Mouse (Mus musculus) stomach, postnatal 0 days (tissue): Measurements from ENCODE around the gene Smim5. TPM values are rescaled to one million over a fixed set of nuclear protein-coding genes. Genes with fewer than 3 reads are reported as not detected.

Experiments used
- ATAC-seq: fragments of 200-750 bp; cut with Nextera tagmentation; 2 replicates; pipeline ENCODE4 v1.8.0; 2017; ENCODE audit not compliant: low FRiP score, low TSS enrichment
- DNase-seq: peaks from one replicate; pipeline ENCODE4 v3.0.0-alpha.2; 2016; ENCODE audit warnings: low spot score
- H3K27ac ChIP-seq: fragments of 300-500 bp; sonication (generic); replicated peaks from 2 replicates; pipeline ENCODE4 v1.5.1; 2014; ENCODE audit warnings: mild to moderate bottlenecking, control low read depth
- H3K27me3 ChIP-seq: fragments of 300-500 bp; sonication (generic); 2 replicates; pipeline ENCODE4 v1.6.1; 2014; ENCODE audit warnings: low read length; ENCODE audit not compliant: control insufficient read depth, insufficient read depth
- H3K36me3 ChIP-seq: fragments of 300-500 bp; sonication (generic); 2 replicates; pipeline ENCODE4 v1.6.1; 2014; ENCODE audit warnings: low read length, mixed read lengths; ENCODE audit not compliant: control insufficient read depth, insufficient read depth
- H3K4me1 ChIP-seq: fragments of 300-500 bp; sonication (generic); replicated peaks from 2 replicates; pipeline ENCODE4 v1.6.1; 2014; ENCODE audit warnings: antibody characterized with exemption; ENCODE audit not compliant: control insufficient read depth, insufficient read depth
- H3K4me2 ChIP-seq: fragments of 300-500 bp; sonication (generic); replicated peaks from 2 replicates; pipeline ENCODE4 v1.6.1; 2014; ENCODE audit warnings: low read depth, mild to moderate bottlenecking, control low read depth, moderate library complexity
- H3K4me3 ChIP-seq: fragments of 300-500 bp; sonication (generic); 2 replicates; pipeline ENCODE4 v1.5.1; 2014; ENCODE audit warnings: low read depth, low read length, control low read depth
- H3K9ac ChIP-seq: fragments of 300-500 bp; sonication (generic); 2 replicates; pipeline ENCODE4 v1.6.1; 2014; ENCODE audit warnings: mild to moderate bottlenecking, low read length, control low read depth, mixed read lengths
- H3K9me3 ChIP-seq: fragments of 300-500 bp; sonication (generic); 2 replicates; pipeline ENCODE4 v1.6.1; 2016; ENCODE audit warnings: low read length; ENCODE audit not compliant: control insufficient read depth
- CTCF ChIP-seq: IDR thresholded peaks from 2 replicates; pipeline ENCODE4 v1.5.1; 2016; ENCODE audit warnings: antibody characterized with exemption, low read depth, mild to moderate bottlenecking, moderate library complexity
- EP300 ChIP-seq: optimal IDR thresholded peaks from 2 replicates; pipeline ENCODE3; 2016; ENCODE audit warnings: antibody characterized with exemption
- WGBS: fragments of 180-500 bp; shearing (Covaris S2); extraction: QIAGEN DNeasy Blood & Tissue Kit; methylation state at CpG from one replicate; pipeline ENCODE4 v1.1.7; 2014; 5-methylcytosine and 5-hydroxymethylcytosine counted together
- polyA plus RNA-seq: library from polyadenylated mRNA; unstranded; fragments of >200 nt; fragmentation: Nextera tagmentation; extraction: Ambion mirVana; gene quantifications from 2 replicates; pipeline ENCODE4 v1.2.1, GENCODE M21; 2015

Gene Smim5
- polyA plus RNA-seq, 1 experiment from 2014 or later, result 16.8 TPM

DNA sequence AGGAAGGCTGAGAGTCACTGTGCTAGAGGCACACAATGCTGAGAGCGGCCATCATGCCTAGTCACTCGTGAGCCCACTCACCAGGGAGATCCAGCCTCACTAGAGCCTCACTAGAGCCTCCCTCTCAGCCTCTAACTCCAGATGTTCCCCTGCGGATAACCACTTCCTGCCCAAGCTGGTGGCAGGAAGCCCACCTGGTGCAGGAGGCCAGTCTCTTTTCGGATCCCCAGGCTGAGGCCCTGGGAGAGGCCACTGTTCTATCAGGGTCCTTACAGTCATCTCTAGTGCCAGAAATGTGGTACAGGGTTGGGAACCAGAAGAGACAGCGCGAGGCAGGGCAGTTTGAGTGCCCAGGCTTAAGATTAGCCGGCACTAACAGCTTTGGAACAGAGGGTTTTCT lies 1.3 kb upstream of the Smim5 start:
- no peak overlapping the region for H3K4me3 ChIP-seq
- H3K27ac ChIP-seq, result peak overlapping the region; percentile 20; the same call in 1 of the 2 replicates
- TF ChIP-seq EP300 (no peak), CTCF (no peak)
- peaks cover 14% of the 10 kb centered on the region for H3K4me1 ChIP-seq
- H3K27me3 ChIP-seq, result no peaks in the 10 kb centered on the region
- no peaks in the 10 kb centered on the region for H3K9me3 ChIP-seq
- WGBS, result 84% methylated on average over 7 of the region's 7 CpGs
- H3K9ac ChIP-seq, result no peak overlapping the region
- no peak overlapping the region for H3K4me2 ChIP-seq
- ATAC-seq (no peak), DNase-seq (no peak)
- H3K36me3 ChIP-seq, result peaks cover 6% of the 10 kb centered on the region; the same call in 1 of the 2 replicates

DNA sequence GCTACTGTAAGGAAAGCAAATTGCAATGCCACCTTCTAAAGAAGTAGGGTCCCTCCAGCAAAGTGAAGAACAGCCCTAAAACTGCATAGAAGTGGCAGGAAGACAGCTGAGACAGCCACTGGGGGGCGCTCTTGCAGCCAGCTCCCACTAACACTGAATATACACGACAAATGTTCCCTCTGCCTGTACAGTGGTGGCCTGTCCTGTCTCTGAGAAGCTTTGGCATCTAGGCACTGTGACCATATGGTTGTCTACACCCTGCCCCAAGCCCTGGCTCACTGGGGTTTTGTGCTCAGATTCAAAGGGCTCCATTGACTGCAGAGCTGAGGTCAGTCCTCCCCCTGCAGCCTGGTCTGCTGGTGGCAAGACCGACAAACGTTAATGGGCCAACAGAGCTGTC lies 880 bp upstream of the Smim5 start:
- Histone ChIP-seq H3K27me3 (no peaks in the 10 kb centered on the region), H3K4me1 (peaks cover 18% of the 10 kb centered on the region), H3K36me3 (peaks cover 4% of the 10 kb centered on the region; the same call in 1 of the 2 replicates), H3K4me2 (no peak overlapping the region), H3K4me3 (no peak overlapping the region), H3K27ac (no peak overlapping the region; the same call in 1 of the 2 replicates), H3K9ac (no peak overlapping the region), H3K9me3 (no peaks in the 10 kb centered on the region)
- TF ChIP-seq EP300 (no peak), CTCF (peak; percentile 76)
- ATAC-seq (no peak), DNase-seq (peak; percentile 77)
- 30% methylated on average over 4 of the region's 4 CpGs for WGBS

- no peaks in the 10 kb centered on the region for H3K36me3 ChIP-seq
- TF ChIP-seq CTCF, result no peak
- TF ChIP-seq EP300, result no peak
- 66% methylated on average over 8 of the region's 8 CpGs for WGBS
- no peak overlapping the region; the same call in 1 of the 2 replicates for H3K4me2 ChIP-seq
- H3K27ac ChIP-seq, result no peak overlapping the region
- no peaks in the 10 kb centered on the region for H3K9me3 ChIP-seq
- peaks cover 19% of the 10 kb centered on the region for H3K4me1 ChIP-seq
- H3K9ac ChIP-seq, result no peak overlapping the region
- ATAC-seq (no peak), DNase-seq (no peak)
- no peak overlapping the region for H3K4me3 ChIP-seq
- no peaks in the 10 kb centered on the region for H3K27me3 ChIP-seq
Measured at GRCm38 (mm10) chr11:115900561-115901337, 983 bp downstream of the Smim5 start.

- Histone ChIP-seq H3K4me1 (peaks cover 21% of the 10 kb centered on the region), H3K36me3 (no peaks in the 10 kb centered on the region), H3K4me3 (no peak overlapping the region), H3K27me3 (no peaks in the 10 kb centered on the region), H3K9me3 (no peaks in the 10 kb centered on the region), H3K4me2 (no peak overlapping the region), H3K9ac (no peak overlapping the region), H3K27ac (no peak overlapping the region)
- WGBS, result 82% methylated on average over 9 of the region's 9 CpGs
- peak; percentile 16 for DNase-seq
- no peak for TF ChIP-seq CTCF
- no peak for TF ChIP-seq EP300
- no peak for ATAC-seq
Measured at GRCm38 (mm10) chr11:115901338-115902161, 1.8 kb downstream of the Smim5 start.

- H3K27ac ChIP-seq, result peak overlapping the region; percentile 65; the same call in 1 of the 2 replicates
- no peak overlapping the region for H3K4me2 ChIP-seq
- no peak overlapping the region for H3K9ac ChIP-seq
- TF ChIP-seq CTCF, result no peak
- H3K27me3 ChIP-seq, result no peaks in the 10 kb centered on the region
- no peak overlapping the region for H3K4me3 ChIP-seq
- no peaks in the 10 kb centered on the region for H3K9me3 ChIP-seq
- 72% methylated on average over 5 of the region's 5 CpGs for WGBS
- ATAC-seq (no peak), DNase-seq (no peak)
- H3K4me1 ChIP-seq, result peaks cover 21% of the 10 kb centered on the region
- H3K36me3 ChIP-seq, result no peaks in the 10 kb centered on the region
Measured at GRCm38 (mm10) chr11:115902177-115902576, 2.4 kb downstream of the Smim5 start.
